Mouse (Mus musculus): ENCODE measurements around the gene Fmnl3. TPM values are rescaled to one million over a fixed set of nuclear protein-coding genes. Genes with fewer than 3 reads are reported as not detected.

The Fmnl3 gene
- polyA plus RNA-seq, 1 experiment: 13.7 TPM

DNA sequence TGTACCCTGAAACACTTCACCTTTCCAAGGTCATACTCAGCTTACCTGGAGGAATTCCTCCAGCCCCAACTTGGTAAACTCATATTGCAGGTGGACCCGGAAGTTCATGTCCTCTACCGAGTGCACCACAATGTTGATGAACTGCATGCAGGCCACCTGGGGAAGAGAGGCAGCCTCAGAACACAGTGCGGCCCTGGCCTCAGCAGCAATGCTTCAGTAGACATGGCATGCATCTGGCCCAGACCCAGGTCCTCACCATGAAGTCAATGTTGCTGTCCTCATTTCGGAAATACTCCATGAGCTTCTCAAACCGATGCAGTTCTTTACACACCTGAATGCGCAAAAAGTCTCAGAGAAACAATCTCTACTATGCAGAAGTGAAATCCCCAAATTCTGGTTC, 44.7 kb downstream of the Fmnl3 start:
- TF ChIP-seq POLR2A (IDR thresholded peaks at IDR 0.05; ENCODE audit: extremely low read depth, insufficient read depth, low read length) (no peak), CTCF (IDR thresholded peaks at IDR 0.05; ENCODE audit: extremely low read depth, insufficient read depth, low read length) (no peak)
- H3K4me3 ChIP-seq (ENCODE audit: insufficient read depth, low read length): no peak overlapping the region
- H3K4me1 ChIP-seq (ENCODE audit: control insufficient read depth, insufficient read depth, low read length): no peaks in the 10 kb centered on the region
- no peak overlapping the region for H3K27ac ChIP-seq (ENCODE audit: insufficient read depth, low read length)

DNA sequence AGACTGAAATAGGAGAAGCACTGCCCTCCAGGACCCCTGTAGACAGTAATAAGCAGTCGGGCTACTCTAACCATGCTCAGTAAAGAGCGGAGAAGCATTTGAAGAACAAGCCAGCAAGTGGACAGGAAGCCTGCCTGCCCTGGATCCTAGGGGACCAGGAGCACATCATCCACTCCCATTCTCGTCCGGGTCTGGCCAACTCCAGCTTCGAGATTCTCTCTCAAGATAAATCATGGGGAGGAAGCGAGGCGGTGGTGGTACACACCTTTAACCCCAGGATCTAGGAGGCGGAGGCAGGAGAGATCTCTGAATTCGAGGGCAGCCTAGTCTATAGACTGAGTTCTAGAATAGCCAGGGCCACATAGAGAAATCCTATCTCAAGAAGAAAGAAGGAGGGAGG, 46.1 kb downstream of the Fmnl3 start:
- peaks cover 2% of the 10 kb centered on the region; the same call in 1 of the 2 replicates for H3K4me1 ChIP-seq (ENCODE audit: control insufficient read depth, insufficient read depth, low read length)
- no peak for TF ChIP-seq POLR2A (IDR thresholded peaks at IDR 0.05; ENCODE audit: extremely low read depth, insufficient read depth, low read length)
- no peak for TF ChIP-seq CTCF (IDR thresholded peaks at IDR 0.05; ENCODE audit: extremely low read depth, insufficient read depth, low read length)
- no peak overlapping the region for H3K4me3 ChIP-seq (ENCODE audit: insufficient read depth, low read length)
- no peak overlapping the region for H3K27ac ChIP-seq (ENCODE audit: insufficient read depth, low read length)

DNA sequence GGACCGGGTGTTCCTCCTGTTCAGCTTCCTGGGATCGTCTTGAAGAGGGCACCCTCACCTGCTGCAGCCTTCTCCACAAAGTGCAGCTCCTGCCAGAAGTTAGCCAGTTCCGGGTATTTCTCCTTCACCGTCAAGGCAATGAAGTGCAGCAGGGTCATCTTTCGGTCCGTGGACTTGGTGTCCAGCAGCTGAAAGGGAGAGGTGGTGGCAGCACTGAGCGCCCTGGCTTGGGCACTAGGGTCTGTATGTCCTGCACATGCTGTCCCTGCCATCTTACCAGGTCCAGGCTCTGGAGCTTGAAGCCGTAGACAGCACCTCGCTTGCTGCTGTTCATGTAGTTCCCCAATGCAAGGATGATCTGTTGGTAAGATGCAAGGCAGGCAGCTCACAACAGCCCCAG, 49.3 kb downstream of the Fmnl3 start:
- Histone ChIP-seq H3K4me1 (ENCODE audit: control insufficient read depth, insufficient read depth, low read length) (peaks cover 3% of the 10 kb centered on the region; the same call in 1 of the 2 replicates), H3K27ac (ENCODE audit: insufficient read depth, low read length) (no peak overlapping the region), H3K4me3 (ENCODE audit: insufficient read depth, low read length) (no peak overlapping the region)
- TF ChIP-seq CTCF (IDR thresholded peaks at IDR 0.05; ENCODE audit: extremely low read depth, insufficient read depth, low read length): no peak
- TF ChIP-seq POLR2A (IDR thresholded peaks at IDR 0.05; ENCODE audit: extremely low read depth, insufficient read depth, low read length): no peak

DNA sequence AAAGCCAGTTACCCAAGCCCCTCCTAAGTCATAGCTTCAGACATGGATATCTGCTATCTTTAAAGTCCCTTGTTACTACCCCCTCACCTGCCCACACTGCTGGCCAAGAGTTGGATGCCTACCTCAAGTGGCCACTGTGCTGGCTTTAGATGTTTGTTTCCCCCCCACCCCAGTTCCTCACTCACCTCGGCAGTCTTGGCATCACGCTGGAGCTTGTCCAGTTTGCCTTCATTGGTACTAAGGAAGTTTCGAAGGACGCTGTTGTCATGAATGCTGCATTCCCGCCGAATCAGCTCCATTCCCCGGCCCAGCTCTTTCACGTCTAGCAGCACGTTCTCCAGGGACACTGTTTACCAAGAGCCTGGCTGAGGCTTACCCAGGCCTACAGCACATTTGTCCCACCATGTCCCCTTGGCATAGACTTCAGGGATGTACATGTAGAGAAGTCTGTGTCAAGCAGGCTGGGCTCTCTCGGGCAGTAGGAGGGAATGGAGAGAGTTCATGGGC, 50.1 kb downstream of the Fmnl3 start:
- peaks cover 3% of the 10 kb centered on the region; the same call in 1 of the 2 replicates for H3K4me1 ChIP-seq (ENCODE audit: control insufficient read depth, insufficient read depth, low read length)
- no peak overlapping the region for H3K4me3 ChIP-seq (ENCODE audit: insufficient read depth, low read length)
- TF ChIP-seq CTCF (IDR thresholded peaks at IDR 0.05; ENCODE audit: extremely low read depth, insufficient read depth, low read length): no peak
- peak overlapping the region; percentile 56 for H3K27ac ChIP-seq (ENCODE audit: insufficient read depth, low read length)

DNA sequence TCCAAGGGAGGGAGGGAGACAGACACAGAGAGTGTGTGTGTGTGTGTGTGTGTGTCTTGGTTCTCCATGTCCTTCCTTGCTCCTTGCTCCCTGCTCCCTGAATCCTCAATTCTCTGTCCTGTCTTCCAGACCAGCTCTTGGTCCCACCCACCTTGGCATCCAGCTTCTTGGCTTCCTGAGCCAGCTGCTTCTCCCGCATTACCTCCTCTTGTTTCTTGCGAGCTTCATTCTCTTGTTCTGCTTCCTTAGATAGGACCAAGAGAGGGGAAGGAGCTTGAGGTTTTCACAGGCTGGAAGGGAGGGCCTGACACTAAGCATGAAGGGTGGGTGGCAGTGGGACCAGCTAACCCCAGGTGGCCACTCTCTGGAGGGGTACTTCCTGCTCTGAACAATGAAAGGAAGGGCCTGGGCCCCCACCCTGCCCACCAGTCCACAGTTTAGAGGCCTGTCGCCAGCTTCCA, 50.8 kb downstream of the Fmnl3 start:
- Histone ChIP-seq H3K4me3 (ENCODE audit: insufficient read depth, low read length) (no peak overlapping the region), H3K27ac (ENCODE audit: insufficient read depth, low read length) (peak overlapping the region; percentile 56; the same call in 1 of the 2 replicates), H3K4me1 (ENCODE audit: control insufficient read depth, insufficient read depth, low read length) (peaks cover 3% of the 10 kb centered on the region; the same call in 1 of the 2 replicates)
- TF ChIP-seq CTCF (IDR thresholded peaks at IDR 0.05; ENCODE audit: extremely low read depth, insufficient read depth, low read length) (no peak), POLR2A (IDR thresholded peaks at IDR 0.05; ENCODE audit: extremely low read depth, insufficient read depth, low read length) (no peak)

DNA sequence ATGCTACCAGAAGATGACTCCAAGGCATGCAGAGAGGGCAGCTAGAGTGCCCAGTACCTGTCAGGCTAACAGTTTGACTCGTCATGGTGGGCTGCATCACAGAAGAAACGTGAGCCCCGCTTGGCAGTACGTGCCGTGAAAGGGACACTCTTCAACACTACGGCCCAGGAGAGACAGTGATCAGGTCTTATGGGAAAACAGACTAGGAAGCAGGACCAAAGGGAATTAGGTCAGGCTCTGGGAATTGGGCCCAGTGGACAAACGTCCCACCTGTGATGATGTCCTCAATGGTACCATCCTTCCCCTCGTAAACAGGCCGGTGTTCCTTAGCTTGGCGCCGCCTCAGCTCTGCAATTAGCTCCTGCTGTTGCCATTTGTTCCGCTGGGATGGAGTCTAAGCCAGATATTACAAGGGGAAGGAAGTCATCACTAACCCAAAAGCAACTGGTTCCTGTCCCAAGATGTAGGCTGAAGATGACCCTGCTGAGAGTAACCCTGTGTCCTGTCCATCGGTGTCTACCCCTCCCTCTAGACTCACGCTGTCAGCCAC, 51.3 kb downstream of the Fmnl3 start:
- 0 out of 2 replicates have a peak, but pooled peaks have one; percentile 12 for TF ChIP-seq POLR2A (IDR thresholded peaks at IDR 0.05; ENCODE audit: extremely low read depth, insufficient read depth, low read length)
- no peak for TF ChIP-seq CTCF (IDR thresholded peaks at IDR 0.05; ENCODE audit: extremely low read depth, insufficient read depth, low read length)
- H3K4me1 ChIP-seq (ENCODE audit: control insufficient read depth, insufficient read depth, low read length): peaks cover 3% of the 10 kb centered on the region; the same call in 1 of the 2 replicates
- no peak overlapping the region for H3K4me3 ChIP-seq (ENCODE audit: insufficient read depth, low read length)
- peak overlapping the region; percentile 20; the same call in 1 of the 2 replicates for H3K27ac ChIP-seq (ENCODE audit: insufficient read depth, low read length)

DNA sequence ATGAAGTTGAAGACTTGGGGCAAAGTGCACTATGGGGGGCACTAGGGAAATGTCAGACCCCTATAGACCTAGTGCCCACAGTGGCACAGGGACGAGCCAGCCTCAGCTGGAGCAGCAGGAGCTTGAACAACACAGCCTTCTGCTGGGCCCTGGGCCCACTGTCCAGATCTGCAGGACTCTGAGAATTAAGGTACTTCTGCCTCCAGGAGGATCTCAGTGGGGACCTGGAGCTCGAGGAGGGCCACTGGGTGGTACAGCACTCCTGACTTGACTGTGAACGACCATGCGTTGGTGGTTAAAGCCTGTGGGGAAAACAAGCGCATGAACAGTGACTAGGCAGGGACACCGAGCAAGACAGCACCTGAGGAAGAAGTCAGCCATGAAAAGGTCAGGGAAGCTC, 52.2 kb downstream of the Fmnl3 start:
- H3K4me1 ChIP-seq (ENCODE audit: control insufficient read depth, insufficient read depth, low read length): peaks cover 3% of the 10 kb centered on the region; the same call in 1 of the 2 replicates
- no peak for TF ChIP-seq CTCF (IDR thresholded peaks at IDR 0.05; ENCODE audit: extremely low read depth, insufficient read depth, low read length)
- 0 out of 2 replicates have a peak overlapping the region, but pooled peaks have one; percentile 26 for H3K27ac ChIP-seq (ENCODE audit: insufficient read depth, low read length)
- H3K4me3 ChIP-seq (ENCODE audit: insufficient read depth, low read length): no peak overlapping the region

DNA sequence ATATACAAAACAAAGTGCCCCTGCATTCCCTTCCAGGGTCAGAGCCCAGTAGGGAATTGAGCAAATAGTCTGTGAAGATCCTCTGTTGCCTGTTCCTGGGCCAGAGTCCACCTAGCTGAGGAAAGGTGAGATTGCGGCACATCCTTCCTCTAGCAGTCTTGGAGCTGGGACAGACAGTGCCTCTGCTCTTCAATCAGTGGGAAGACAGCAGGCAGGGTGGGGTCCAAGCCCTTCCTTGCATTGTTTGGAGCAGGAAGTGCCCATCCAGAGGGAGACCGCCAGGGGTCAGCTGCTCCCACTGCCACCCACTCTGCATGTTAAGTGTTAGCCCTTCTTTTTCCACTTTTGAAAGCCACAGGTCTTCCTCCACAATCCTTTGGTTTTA, 53.0 kb downstream of the Fmnl3 start:
- H3K27ac ChIP-seq (ENCODE audit: insufficient read depth, low read length): no peak overlapping the region
- H3K4me1 ChIP-seq (ENCODE audit: control insufficient read depth, insufficient read depth, low read length): peaks cover 3% of the 10 kb centered on the region; the same call in 1 of the 2 replicates
- no peak overlapping the region for H3K4me3 ChIP-seq (ENCODE audit: insufficient read depth, low read length)
- no peak for TF ChIP-seq POLR2A (IDR thresholded peaks at IDR 0.05; ENCODE audit: extremely low read depth, insufficient read depth, low read length)

DNA sequence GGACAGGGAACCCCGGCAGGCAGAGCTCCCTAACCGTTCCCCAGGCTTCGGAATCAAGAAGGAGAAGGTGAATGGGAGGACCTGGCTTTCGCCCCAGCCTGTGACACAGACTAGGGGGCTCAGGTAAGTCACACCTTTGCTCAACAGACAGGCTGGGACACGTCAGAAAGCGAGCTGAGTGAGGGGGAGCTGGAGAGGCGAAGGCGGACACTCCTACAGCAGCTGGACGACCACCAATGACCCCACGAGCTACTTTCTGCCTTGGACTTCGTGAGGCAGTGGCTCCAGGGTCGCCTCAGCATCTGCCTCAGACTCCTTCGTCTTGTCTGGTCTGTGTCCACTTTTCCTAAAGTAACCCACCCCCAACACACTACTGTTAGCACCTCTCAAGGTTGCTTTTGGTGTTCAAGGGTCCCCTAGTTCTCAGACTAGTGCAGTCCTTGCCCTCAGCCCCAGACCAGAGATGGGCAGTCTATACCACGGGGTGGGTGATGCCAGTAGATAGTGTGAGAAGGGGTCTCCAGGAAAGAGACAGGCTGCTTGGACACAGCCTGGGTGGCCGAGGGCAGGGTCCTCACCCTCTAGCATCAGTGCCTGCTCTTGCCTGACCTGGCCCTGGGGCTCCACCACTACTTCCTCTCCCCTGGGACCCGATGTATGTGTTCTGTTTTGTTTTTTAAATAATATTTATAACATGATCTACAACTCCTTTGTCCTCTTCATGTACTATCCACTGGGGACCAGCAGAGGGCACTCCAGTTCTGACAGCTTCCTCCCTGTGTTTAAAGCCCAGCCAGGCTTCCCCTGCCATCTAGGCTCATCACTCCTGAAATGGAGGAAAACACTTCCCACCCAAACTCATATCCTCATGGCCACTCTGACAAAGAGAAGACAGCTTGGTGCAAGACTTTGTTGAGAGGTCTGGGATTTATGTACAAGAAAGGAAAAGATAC, 53.7 kb downstream of the Fmnl3 start:
- Histone ChIP-seq H3K4me3 (ENCODE audit: insufficient read depth, low read length) (no peak overlapping the region), H3K27ac (ENCODE audit: insufficient read depth, low read length) (no peak overlapping the region), H3K4me1 (ENCODE audit: control insufficient read depth, insufficient read depth, low read length) (peaks cover 3% of the 10 kb centered on the region; the same call in 1 of the 2 replicates)
- TF ChIP-seq POLR2A (IDR thresholded peaks at IDR 0.05; ENCODE audit: extremely low read depth, insufficient read depth, low read length): no peak
- peak; percentile 90 for TF ChIP-seq CTCF (IDR thresholded peaks at IDR 0.05; ENCODE audit: extremely low read depth, insufficient read depth, low read length)

All from cortical plate, adult 2 months (tissue).